Mouse (Mus musculus): ENCODE measurements around the gene Tmem212. TPM values are rescaled to one million over a fixed set of nuclear protein-coding genes. Genes with fewer than 3 reads are reported as not detected.

Gene Tmem212
- polyA plus RNA-seq, 1 experiment from 2014 or later, result not detected

DNA sequence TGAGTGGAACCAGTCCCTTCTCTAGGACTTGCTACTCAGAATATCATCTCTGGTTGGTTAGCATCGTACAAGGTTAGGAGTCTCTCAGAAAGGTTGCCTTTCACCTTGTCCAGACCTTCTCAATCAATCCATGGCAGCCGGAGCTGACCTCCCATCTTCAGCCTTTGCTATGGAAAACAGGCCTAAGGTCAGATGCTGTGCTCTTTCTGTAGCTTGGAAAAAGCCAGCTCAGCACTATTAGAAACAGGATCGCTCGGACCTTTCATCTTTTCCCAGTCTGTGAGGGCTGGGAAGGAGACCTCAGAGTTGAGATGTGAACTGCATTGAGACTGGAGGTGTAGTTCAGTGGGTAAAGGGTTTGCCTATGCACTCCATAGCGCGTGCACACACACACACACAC, 10.6 kb downstream of the Tmem212 start:
- no peak overlapping the region for H3K4me3 ChIP-seq
- no peaks in the 10 kb centered on the region for H3K27me3 ChIP-seq (replicated peaks)
- H3K9me3 ChIP-seq (replicated peaks), result no peaks in the 10 kb centered on the region
- H3K4me1 ChIP-seq, result no peaks in the 10 kb centered on the region
- no peak for ATAC-seq
- no peak overlapping the region for H3K27ac ChIP-seq
- no peaks in the 10 kb centered on the region for H3K36me3 ChIP-seq
- no peak overlapping the region for H3K4me2 ChIP-seq
- no peak overlapping the region for H3K9ac ChIP-seq
- WGBS (ENCODE audit: insufficient replicate concordance), result 67% methylated on average over 6 of the region's 6 CpGs

- no peaks in the 10 kb centered on the region for H3K9me3 ChIP-seq (replicated peaks)
- no peak overlapping the region for H3K9ac ChIP-seq
- ATAC-seq, result no peak
- H3K27me3 ChIP-seq (replicated peaks), result no peaks in the 10 kb centered on the region
- H3K4me2 ChIP-seq, result no peak overlapping the region
- H3K27ac ChIP-seq, result no peak overlapping the region
- WGBS (ENCODE audit: insufficient replicate concordance), result 38% methylated on average over 6 of the region's 6 CpGs
- H3K4me3 ChIP-seq, result no peak overlapping the region
- no peaks in the 10 kb centered on the region for H3K36me3 ChIP-seq
- H3K4me1 ChIP-seq, result no peaks in the 10 kb centered on the region
These were observed 14.0 kb downstream of the Tmem212 start for GRCm38 (mm10) chr3:27881897-27882835.

- Histone ChIP-seq H3K9me3 (replicated peaks) (no peaks in the 10 kb centered on the region), H3K4me2 (no peak overlapping the region), H3K4me3 (no peak overlapping the region), H3K9ac (no peak overlapping the region), H3K27ac (no peak overlapping the region), H3K27me3 (replicated peaks) (no peaks in the 10 kb centered on the region), H3K4me1 (no peaks in the 10 kb centered on the region), H3K36me3 (no peaks in the 10 kb centered on the region)
- 70% methylated on average over 7 of the region's 7 CpGs for WGBS (ENCODE audit: insufficient replicate concordance)
- ATAC-seq, result no peak
These were observed 17.1 kb downstream of the Tmem212 start for GRCm38 (mm10) chr3:27878854-27879610.

DNA sequence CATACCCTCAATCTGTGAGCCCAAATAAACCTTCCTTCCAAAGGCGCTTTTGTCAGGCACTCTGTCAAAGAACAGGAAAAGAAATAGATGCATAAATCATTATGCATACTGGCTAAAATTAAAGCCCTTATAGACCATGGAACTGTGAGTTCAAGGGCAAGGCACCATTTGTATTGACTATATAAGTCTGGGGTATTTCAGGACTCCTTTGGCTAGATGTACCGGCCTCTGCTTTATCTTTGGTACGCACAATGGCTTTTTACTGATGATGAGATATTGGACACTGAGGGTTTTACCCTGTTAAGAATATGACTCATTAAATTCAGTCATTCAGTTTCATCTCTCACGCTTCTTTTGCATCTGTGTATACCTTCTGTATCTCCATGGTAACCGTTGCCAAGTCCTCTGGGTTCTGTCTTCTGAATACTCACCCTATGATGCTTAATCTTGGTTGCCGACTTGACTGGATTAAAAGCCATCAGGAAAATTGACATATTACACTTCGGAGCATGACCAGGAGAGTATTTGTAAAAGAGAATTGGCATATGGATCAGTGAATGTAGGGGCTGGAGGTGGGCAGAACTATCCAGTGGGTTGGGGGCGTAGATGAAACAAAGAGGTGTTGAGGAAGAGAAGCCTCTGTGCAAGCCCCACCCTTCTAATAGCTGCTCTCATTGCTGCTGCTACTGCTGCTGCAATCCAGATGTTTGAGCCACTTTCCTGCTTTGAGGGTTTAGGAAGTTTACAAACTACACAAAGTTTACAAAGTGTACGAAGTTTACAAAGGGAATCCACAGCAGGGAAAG, 22.7 kb downstream of the Tmem212 start:
- Histone ChIP-seq H3K4me3 (no peak overlapping the region), H3K9ac (no peak overlapping the region), H3K4me2 (no peak overlapping the region), H3K27me3 (replicated peaks) (no peaks in the 10 kb centered on the region), H3K4me1 (no peaks in the 10 kb centered on the region), H3K27ac (no peak overlapping the region), H3K36me3 (no peaks in the 10 kb centered on the region), H3K9me3 (replicated peaks) (no peaks in the 10 kb centered on the region)
- no peak for ATAC-seq
- 65% methylated on average over 9 of the region's 9 CpGs for WGBS (ENCODE audit: insufficient replicate concordance)

GRCm38 (mm10) chr3:27872429-27872828, 23.7 kb downstream of the Tmem212 start:
- H3K9me3 ChIP-seq (replicated peaks), result no peaks in the 10 kb centered on the region
- no peaks in the 10 kb centered on the region for H3K4me1 ChIP-seq
- no peaks in the 10 kb centered on the region for H3K27me3 ChIP-seq (replicated peaks)
- H3K36me3 ChIP-seq, result no peaks in the 10 kb centered on the region
- no peak overlapping the region for H3K4me2 ChIP-seq
- H3K4me3 ChIP-seq, result no peak overlapping the region
- H3K9ac ChIP-seq, result no peak overlapping the region
- 62% methylated on average over 4 of the region's 4 CpGs for WGBS (ENCODE audit: insufficient replicate concordance)
- no peak overlapping the region for H3K27ac ChIP-seq
- ATAC-seq, result no peak

DNA sequence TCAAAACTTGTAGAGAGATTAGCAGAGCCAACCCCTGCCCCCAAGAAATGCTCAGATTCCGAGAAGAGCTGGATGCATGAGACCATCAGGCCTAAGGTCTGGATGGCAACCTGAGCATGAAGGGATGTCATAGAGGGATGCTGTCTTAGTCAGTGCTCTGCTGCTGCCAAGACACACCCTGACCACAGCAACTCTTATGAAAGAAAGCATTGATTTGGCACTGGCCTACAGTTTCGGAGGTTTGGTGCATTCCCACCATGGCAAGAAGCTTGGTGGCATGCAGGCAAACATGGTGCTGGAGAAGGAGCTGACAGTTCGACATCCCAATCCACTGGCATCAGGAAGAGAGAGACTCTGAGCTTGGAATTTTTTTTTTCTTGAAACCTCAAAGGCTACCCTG, 24.3 kb downstream of the Tmem212 start:
- H3K27me3 ChIP-seq (replicated peaks), result no peaks in the 10 kb centered on the region
- no peaks in the 10 kb centered on the region for H3K36me3 ChIP-seq
- no peaks in the 10 kb centered on the region for H3K9me3 ChIP-seq (replicated peaks)
- no peaks in the 10 kb centered on the region for H3K4me1 ChIP-seq
- H3K4me3 ChIP-seq, result no peak overlapping the region
- H3K27ac ChIP-seq, result no peak overlapping the region
- 59% methylated on average over 3 of the region's 3 CpGs for WGBS (ENCODE audit: insufficient replicate concordance)
- ATAC-seq, result no peak
- H3K9ac ChIP-seq, result no peak overlapping the region
- no peak overlapping the region for H3K4me2 ChIP-seq

DNA sequence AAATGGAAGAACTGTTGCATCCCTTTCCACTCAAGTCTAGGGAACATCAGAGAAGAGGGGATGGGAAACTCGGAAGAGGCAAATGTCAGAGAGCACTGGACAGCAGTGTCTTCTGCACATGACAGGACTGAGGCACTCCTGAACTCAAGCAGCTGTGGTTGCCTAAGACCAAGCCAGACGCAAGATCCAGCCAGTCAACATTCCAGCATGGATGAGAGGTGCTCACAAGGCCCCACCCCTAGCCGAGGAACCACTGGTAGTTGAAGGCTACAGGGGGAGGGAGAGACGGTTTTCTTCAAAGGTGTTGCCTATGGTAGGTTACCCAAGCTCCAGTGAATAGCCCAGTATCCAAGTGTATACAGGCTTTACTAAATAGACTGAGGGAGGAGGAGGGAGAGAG, 24.8 kb downstream of the Tmem212 start:
- 68% methylated on average over 4 of the region's 4 CpGs for WGBS (ENCODE audit: insufficient replicate concordance)
- no peak overlapping the region for H3K4me3 ChIP-seq
- H3K9me3 ChIP-seq (replicated peaks), result no peaks in the 10 kb centered on the region
- H3K36me3 ChIP-seq, result no peaks in the 10 kb centered on the region
- no peak overlapping the region for H3K27ac ChIP-seq
- H3K4me1 ChIP-seq, result no peaks in the 10 kb centered on the region
- no peak overlapping the region for H3K4me2 ChIP-seq
- ATAC-seq, result no peak
- H3K9ac ChIP-seq, result no peak overlapping the region
- H3K27me3 ChIP-seq (replicated peaks), result no peaks in the 10 kb centered on the region

GRCm38 (mm10) chr3:27868681-27869080, 27.5 kb downstream of the Tmem212 start:
- no peak overlapping the region for H3K9ac ChIP-seq
- H3K36me3 ChIP-seq, result no peaks in the 10 kb centered on the region
- H3K27me3 ChIP-seq (replicated peaks), result no peaks in the 10 kb centered on the region
- no peak overlapping the region for H3K4me2 ChIP-seq
- H3K4me3 ChIP-seq, result no peak overlapping the region
- no peak for ATAC-seq
- no peaks in the 10 kb centered on the region for H3K4me1 ChIP-seq
- H3K9me3 ChIP-seq (replicated peaks), result no peaks in the 10 kb centered on the region
- H3K27ac ChIP-seq, result no peak overlapping the region
- 80% methylated on average over 3 of the region's 3 CpGs for WGBS (ENCODE audit: insufficient replicate concordance)

- H3K9ac ChIP-seq, result no peak overlapping the region
- H3K4me3 ChIP-seq, result no peak overlapping the region
- no peak overlapping the region for H3K27ac ChIP-seq
- H3K36me3 ChIP-seq, result no peaks in the 10 kb centered on the region
- WGBS (ENCODE audit: insufficient replicate concordance), result 58% methylated on average over 3 of the region's 3 CpGs
- no peaks in the 10 kb centered on the region for H3K27me3 ChIP-seq (replicated peaks)
- no peaks in the 10 kb centered on the region for H3K9me3 ChIP-seq (replicated peaks)
- ATAC-seq, result no peak
- H3K4me1 ChIP-seq, result 0 out of 2 replicates have a peak, but pooled peaks cover 3% of the 10 kb centered on the region
- no peak overlapping the region for H3K4me2 ChIP-seq
These were observed 28.4 kb downstream of the Tmem212 start for GRCm38 (mm10) chr3:27867731-27868130.

GRCm38 (mm10) chr3:27862821-27863740, 33.1 kb downstream of the Tmem212 start:
- H3K4me2 ChIP-seq, result peak overlapping the region; percentile 42
- H3K4me1 ChIP-seq, result peaks cover 7% of the 10 kb centered on the region; the same call in 1 of the 2 replicates
- 14% methylated on average over 16 of the region's 16 CpGs for WGBS (ENCODE audit: insufficient replicate concordance)
- ATAC-seq, result peak; percentile 55; the same call in 1 of the 2 replicates
- H3K27me3 ChIP-seq (replicated peaks), result no peaks in the 10 kb centered on the region
- no peaks in the 10 kb centered on the region for H3K9me3 ChIP-seq (replicated peaks)
- no peaks in the 10 kb centered on the region for H3K36me3 ChIP-seq
- no peak overlapping the region for H3K9ac ChIP-seq
- peak overlapping the region; percentile 12 for H3K4me3 ChIP-seq
- 0 out of 2 replicates have a peak overlapping the region, but pooled peaks have one; percentile 45 for H3K27ac ChIP-seq

DNA sequence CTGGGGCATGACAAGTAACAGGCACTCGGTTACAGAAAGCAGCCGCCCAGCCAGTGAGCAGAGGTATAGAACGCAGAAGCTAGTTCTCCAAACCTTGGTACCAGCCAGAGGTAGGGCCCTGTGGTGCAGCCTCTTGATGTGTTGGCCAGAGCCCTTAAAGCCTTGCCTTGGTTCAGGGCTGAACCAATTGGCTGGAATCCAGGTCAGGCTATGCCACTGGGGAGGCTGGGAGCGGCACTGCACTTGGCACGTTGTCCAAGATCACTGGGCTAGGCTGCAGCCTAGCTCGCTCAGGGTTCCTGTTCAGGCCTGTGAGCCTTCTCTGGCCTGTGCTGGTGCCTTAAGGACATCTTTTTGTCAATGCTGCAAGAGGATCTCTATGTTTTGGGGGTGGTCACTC, 34.6 kb downstream of the Tmem212 start:
- Histone ChIP-seq H3K27me3 (replicated peaks) (no peaks in the 10 kb centered on the region), H3K36me3 (no peaks in the 10 kb centered on the region), H3K4me1 (peaks cover 7% of the 10 kb centered on the region; the same call in 1 of the 2 replicates), H3K27ac (no peak overlapping the region), H3K9me3 (replicated peaks) (no peaks in the 10 kb centered on the region), H3K4me2 (no peak overlapping the region), H3K9ac (no peak overlapping the region), H3K4me3 (no peak overlapping the region)
- no peak for ATAC-seq
- WGBS (ENCODE audit: insufficient replicate concordance), result 75% methylated on average over 6 of the region's 6 CpGs
